Mouse (Mus musculus): Measurements from ENCODE around the gene Art3.

DNA sequence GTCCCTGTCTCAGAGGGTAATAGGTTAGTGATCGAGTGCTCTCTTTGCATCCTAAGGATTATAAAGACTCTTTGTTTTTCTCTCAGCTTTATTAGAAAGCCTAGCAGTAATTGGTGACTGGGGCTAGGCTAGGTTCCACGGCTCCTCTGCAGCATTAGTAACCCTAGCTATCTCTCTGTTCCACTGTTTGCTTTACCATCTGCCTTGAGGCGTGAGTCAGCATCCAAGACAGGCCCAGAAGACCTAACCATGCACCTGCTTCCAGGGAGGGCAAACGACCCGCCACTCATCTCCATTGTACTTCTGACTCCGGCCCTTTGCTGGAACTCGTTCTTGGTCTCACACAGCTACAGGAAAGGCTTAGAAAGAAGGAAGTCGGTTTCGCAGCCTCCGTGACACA, 62.2 kb downstream of the Art3 start:
- no peak for TF ChIP-seq POLR2A (IDR thresholded peaks at IDR 0.05; ENCODE audit: borderline replicate concordance, control insufficient read depth, low read depth, low read length)
- TF ChIP-seq CTCF (IDR thresholded peaks at IDR 0.05; ENCODE audit: control insufficient read depth, insufficient read depth, low read length): no peak
